In genomic region chr8:94857346-94858173, GRCm38 (mm10) we compare ENCODE assay signal across 8 mouse cellular contexts. TPM values are rescaled to one million over a fixed set of nuclear protein-coding genes. Genes with fewer than 3 reads are reported as not detected.
DNase-seq lines count a peak whose midpoint lies in the region; ATAC-seq lines count a peak whose summit lies in the region.

TSS of gene Polr2c (plus strand) at chr8:94857450.

- no peaks in the 10 kb centered on the region for H3K9me3 ChIP-seq in hindbrain, embryonic 13.5 days

- H3K9ac ChIP-seq in hindbrain, embryonic 13.5 days = peak within 1 kb of the TSS; percentile 98

- H3K27ac ChIP-seq in hindbrain, embryonic 13.5 days = peak within 1 kb of the TSS; percentile 87

- peak within 1 kb of the TSS; percentile 77 for H3K4me2 ChIP-seq in hindbrain, embryonic 13.5 days

- WGBS in hindbrain, embryonic 13.5 days = under 1% methylated on average over 68 of the region's 68 CpGs

- peaks cover 19% of the 10 kb centered on the region for H3K4me1 ChIP-seq in hindbrain, embryonic 13.5 days (replicated peaks)

- H3K27me3 ChIP-seq in hindbrain, embryonic 13.5 days = no peaks in the 10 kb centered on the region

- peak; percentile 79 for ATAC-seq in hindbrain, embryonic 13.5 days (ENCODE audit: low FRiP score)

- H3K36me3 ChIP-seq in hindbrain, embryonic 13.5 days = peaks cover 48% of the 10 kb centered on the region

- DNase-seq in NIH3T3 (ENCODE audit: low read depth) = peak; percentile 93
- peak; percentile 97 for DNase-seq in cerebellum, postnatal 14 days
- DNase-seq in frontal cortex, postnatal 25 days (ENCODE audit: low spot score in 2 of 2) = peak; percentile 83 to 88
- peak; percentile 93 to 95 for DNase-seq in layer of hippocampus, postnatal 25 days (ENCODE audit: extremely low spot score in 1 of 2, low spot score in 1 of 2)
- DNase-seq in lung, postnatal 14 days = peak; percentile 92
- peak; percentile 90 for DNase-seq in ovary, postnatal 36 days (ENCODE audit: low spot score)
- peak; percentile 93 for DNase-seq in thymus, postnatal 14 days

- peak within 1 kb of the TSS; percentile 98 for H3K4me3 ChIP-seq in hindbrain, embryonic 13.5 days

RNA-seq across cellular contexts. Expression of gene Polr2c, which starts in this region (rescaled TPM):
- polyA plus RNA-seq in hindbrain, embryonic 13.5 days (2015; fragmentation: Nextera tagmentation; extraction: Ambion mirVana) = 119 and 136 TPM in 2 replicates
- 10 to 100 TPM; 65.6 to 67.4 TPM for total RNA-seq in layer of hippocampus, postnatal 25 days (2021)

Comparison
In these comparisons a context has a peak if more than half of its experiments do, and no peak if none do; other contexts are left out.
1. Peak in every context shown above with its lines: DNase-seq, ATAC-seq, H3K4me3 ChIP-seq and H3K27ac ChIP-seq.